Mouse (Mus musculus) heart, embryonic 15.5 days (tissue): Measurements from ENCODE around the gene Rs1. TPM values are rescaled to one million over a fixed set of nuclear protein-coding genes. Genes with fewer than 3 reads are reported as not detected.

Source experiments
- ATAC-seq: fragments of 200-750 bp; cut with Nextera tagmentation; replicated peaks from 2 replicates; pipeline ENCODE4 v1.8.0; 2017; ENCODE audit warnings: low read depth, moderate TSS enrichment; ENCODE audit not compliant: insufficient number of reproducible peaks, insufficient read depth, low FRiP score
- H3K27ac ChIP-seq: fragments of 300-500 bp; sonication (generic); 2 replicates; pipeline ENCODE4 v1.5.1; 2015; ENCODE audit warnings: mild to moderate bottlenecking, inconsistent platforms
- H3K27me3 ChIP-seq: fragments of 300-500 bp; sonication (generic); 2 replicates; pipeline ENCODE4 v1.6.1; 2015; ENCODE audit warnings: inconsistent platforms
- H3K36me3 ChIP-seq: fragments of 300-500 bp; sonication (generic); 2 replicates; pipeline ENCODE4 v1.6.1; 2015; ENCODE audit warnings: mild to moderate bottlenecking, inconsistent platforms
- H3K4me1 ChIP-seq: fragments of 300-500 bp; sonication (generic); replicated peaks from 2 replicates; pipeline ENCODE4 v1.6.1; 2015; ENCODE audit warnings: inconsistent platforms
- H3K4me2 ChIP-seq: fragments of 300-500 bp; sonication (generic); 2 replicates; pipeline ENCODE4 v1.6.1; 2015; ENCODE audit warnings: inconsistent platforms, mild to moderate bottlenecking, moderate library complexity
- H3K4me3 ChIP-seq: fragments of 300-500 bp; sonication (generic); 2 replicates; pipeline ENCODE4 v1.5.1; 2015; ENCODE audit warnings: mild to moderate bottlenecking, inconsistent platforms
- H3K9ac ChIP-seq: fragments of 300-500 bp; sonication (generic); 2 replicates; pipeline ENCODE4 v1.6.1; 2015; ENCODE audit warnings: mild to moderate bottlenecking, inconsistent platforms
- H3K9me3 ChIP-seq: fragments of 300-500 bp; sonication (generic); replicated peaks from 2 replicates; pipeline ENCODE4 v1.6.1; 2016; ENCODE audit warnings: inconsistent platforms
- WGBS: fragments of 180-500 bp; shearing (Covaris S2); methylation state at CpG from one replicate; pipeline ENCODE4 v1.1.7; 2015; ENCODE audit warnings: mixed read lengths; 5-methylcytosine and 5-hydroxymethylcytosine counted together
- polyA plus RNA-seq: library from polyadenylated mRNA; unstranded; fragments of >200 nt; fragmentation: Nextera tagmentation; extraction: Ambion mirVana; gene quantifications from 2 replicates; pipeline ENCODE4 v1.2.1, GENCODE M21; 2015

Rs1 gene
- polyA plus RNA-seq, 1 experiment from 2014 or later, result not detected

DNA sequence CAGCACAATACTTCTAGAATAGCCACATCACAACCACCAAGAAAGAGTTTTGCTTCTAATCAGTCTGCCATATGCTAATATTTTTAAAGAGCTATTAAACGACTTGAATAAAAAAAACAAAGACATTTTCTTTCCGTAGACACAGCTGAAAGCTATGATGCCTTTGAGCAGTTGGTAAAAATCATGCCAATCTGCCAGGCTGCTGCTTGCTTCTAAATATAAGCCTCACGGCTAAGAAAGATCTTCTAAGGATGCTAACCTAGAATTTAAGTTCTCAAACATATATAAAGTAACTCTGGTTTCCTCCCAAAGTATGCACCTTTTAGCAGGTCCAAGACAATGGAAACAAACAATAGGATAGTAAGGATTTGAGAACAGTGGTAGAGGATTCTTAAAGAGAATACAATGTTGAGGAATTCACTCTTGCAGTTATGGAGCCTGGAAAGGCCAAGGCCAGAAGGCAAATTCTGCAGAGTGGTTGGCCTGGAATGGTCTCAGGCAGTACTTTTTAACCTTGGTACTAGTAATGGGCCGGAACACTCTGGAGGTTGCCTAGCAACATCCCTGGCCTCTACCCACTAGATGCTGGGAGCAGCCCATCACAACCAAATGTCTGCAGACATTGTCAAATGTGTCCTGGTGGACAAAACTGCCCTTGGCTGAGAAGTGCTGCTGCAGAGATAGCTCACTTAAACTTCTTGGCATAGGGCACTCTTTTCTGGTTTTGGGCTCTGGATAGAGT is 36.8 kb downstream of the Rs1 start:
- ATAC-seq, result no peak
- no peaks in the 10 kb centered on the region for H3K36me3 ChIP-seq
- no peaks in the 10 kb centered on the region for H3K27me3 ChIP-seq
- H3K4me3 ChIP-seq, result no peak overlapping the region
- WGBS, result 65% methylated on average over 4 of the region's 4 CpGs
- H3K9me3 ChIP-seq, result no peaks in the 10 kb centered on the region
- no peak overlapping the region for H3K9ac ChIP-seq
- no peaks in the 10 kb centered on the region for H3K4me1 ChIP-seq
- H3K27ac ChIP-seq, result no peak overlapping the region
- H3K4me2 ChIP-seq, result no peak overlapping the region

DNA sequence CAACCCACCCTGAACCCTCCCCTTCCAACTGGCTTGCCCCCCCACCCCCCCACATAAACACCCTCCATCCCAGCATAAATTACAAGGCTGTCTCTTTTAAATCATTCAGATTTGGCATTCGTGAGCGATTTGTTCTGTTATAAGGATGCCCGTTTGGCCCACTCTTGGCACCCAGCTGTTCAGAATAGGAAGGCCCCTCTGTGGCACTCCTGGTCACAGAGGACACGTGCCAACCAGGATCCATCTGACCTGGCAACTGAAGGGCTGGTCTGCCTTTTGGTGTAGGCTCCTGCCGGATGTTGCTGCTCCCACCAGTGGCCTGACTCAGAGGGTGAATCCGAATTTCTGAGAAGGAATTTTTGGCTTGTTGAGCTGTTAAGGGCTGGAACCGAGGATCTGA is 40.4 kb downstream of the Rs1 start:
- WGBS, result 88% methylated on average over 7 of the region's 7 CpGs
- no peak overlapping the region for H3K4me3 ChIP-seq
- no peak overlapping the region for H3K9ac ChIP-seq
- H3K27me3 ChIP-seq, result 0 out of 2 replicates have a peak, but pooled peaks cover 3% of the 10 kb centered on the region
- H3K36me3 ChIP-seq, result no peaks in the 10 kb centered on the region
- no peak overlapping the region for H3K4me2 ChIP-seq
- ATAC-seq, result no peak
- H3K27ac ChIP-seq, result no peak overlapping the region
- no peaks in the 10 kb centered on the region for H3K4me1 ChIP-seq
- H3K9me3 ChIP-seq, result no peaks in the 10 kb centered on the region

Other genes starting within 250 kb of the Rs1 start
- gene Ppef1, start 32.2 kb upstream of the Rs1 start, polyA plus RNA-seq, result 0.11 TPM in 2 replicates
- gene Gja6, start 139.0 kb downstream of the Rs1 start, polyA plus RNA-seq, result 0.18 TPM in 1 of 2 replicates, not detected in the other
- gene Cdkl5, start 226.7 kb downstream of the Rs1 start, polyA plus RNA-seq, result 1.6 and 2.2 TPM in 2 replicates